ENCODE assay signal across 8 mouse cellular contexts in the genomic region with DNA sequence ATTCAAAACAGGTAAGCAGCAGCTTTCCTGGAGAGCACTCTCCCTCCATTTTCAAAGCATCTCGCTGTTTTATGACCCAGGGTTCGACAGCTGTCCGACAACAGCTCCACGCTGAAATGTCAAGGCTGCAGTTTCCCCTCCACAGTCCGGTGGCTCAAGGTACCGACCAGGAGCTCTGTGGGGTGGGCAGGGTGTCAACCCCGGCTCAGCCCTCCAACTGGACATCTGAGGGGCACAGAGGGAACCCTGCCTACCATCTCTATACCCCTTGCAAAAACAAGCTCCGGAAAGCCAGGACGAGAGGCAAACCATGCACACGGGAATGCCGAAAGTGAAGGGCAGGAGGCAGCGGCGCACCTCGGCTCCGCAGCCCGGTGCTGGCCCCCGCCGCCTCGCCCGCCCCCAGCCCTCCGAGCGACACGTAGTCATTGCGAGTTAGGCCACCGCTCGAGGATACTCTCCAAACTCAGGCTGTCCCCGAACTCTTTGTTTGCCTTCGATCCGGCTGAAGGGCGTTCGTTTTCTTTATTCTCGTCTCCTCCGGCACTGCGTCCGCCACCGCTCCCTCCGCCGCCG. TPM values are rescaled to one million over a fixed set of nuclear protein-coding genes. Genes with fewer than 3 reads are reported as not detected.
DNase-seq lines count a peak whose midpoint lies in the region; ATAC-seq and TF ChIP-seq lines count a peak whose summit lies in the region.

No protein-coding gene starts in this region.

- peak overlapping the region; percentile 79 for H3K9ac ChIP-seq in lung, postnatal 0 days (replicated peaks; ENCODE audit: low read depth)

- H3K4me3 ChIP-seq in lung, postnatal 0 days (ENCODE audit: low read depth, low read length), result peak overlapping the region; percentile 79
- H3K4me3 ChIP-seq in embryonic fibroblast, embryonic 13.5 days (ENCODE audit: insufficient read depth, low read length), result peak overlapping the region; percentile 99
- peak overlapping the region; percentile 89 for H3K4me3 ChIP-seq in limb, embryonic 10.5 days
- H3K4me3 ChIP-seq in olfactory bulb, adult 2 months (ENCODE audit: insufficient read depth, low read depth, low read length), result peak overlapping the region; percentile 80

- H3K4me2 ChIP-seq in lung, postnatal 0 days (replicated peaks; ENCODE audit: low read depth, low read length), result peak overlapping the region; percentile 90

- peak overlapping the region; percentile 43; the same call in 1 of the 2 replicates for H3K27ac ChIP-seq in lung, postnatal 0 days (ENCODE audit: low read length)
- H3K27ac ChIP-seq in embryonic fibroblast, embryonic 13.5 days (ENCODE audit: insufficient read depth, low read length), result peak overlapping the region; percentile 9; the same call in 1 of the 2 replicates
- peak overlapping the region; percentile 88 for H3K27ac ChIP-seq in limb, embryonic 10.5 days
- H3K27ac ChIP-seq in olfactory bulb, adult 2 months (ENCODE audit: insufficient read depth, low read depth, low read length), result no peak overlapping the region

- no peaks in the 10 kb centered on the region; the same call in 1 of the 2 replicates for H3K36me3 ChIP-seq in lung, postnatal 0 days (ENCODE audit: insufficient read depth, low read length)
- peaks cover 40% of the 10 kb centered on the region for H3K36me3 ChIP-seq in limb, embryonic 10.5 days

- peak; percentile 50 for ATAC-seq in lung, postnatal 0 days

- peaks cover 5% of the 10 kb centered on the region; the same call in 1 of the 2 replicates for H3K4me1 ChIP-seq in lung, postnatal 0 days (ENCODE audit: insufficient read depth, low read depth, low read length)
- peaks cover 7% of the 10 kb centered on the region; the same call in 1 of the 2 replicates for H3K4me1 ChIP-seq in embryonic fibroblast, embryonic 13.5 days (ENCODE audit: control insufficient read depth, insufficient read depth, low read length)
- H3K4me1 ChIP-seq in limb, embryonic 10.5 days, result peaks cover 25% of the 10 kb centered on the region
- peaks cover 10% of the 10 kb centered on the region for H3K4me1 ChIP-seq in olfactory bulb, adult 2 months (ENCODE audit: control insufficient read depth, insufficient read depth, low read length)

- no peak for DNase-seq in lung, postnatal 0 days (ENCODE audit: low spot score)
- no peak for DNase-seq in lung, postnatal 10 days
- no peak for DNase-seq in limb, embryonic 10.5 days (ENCODE audit: low spot score)
- no peak for DNase-seq in gastrocnemius, postnatal 10 days
- DNase-seq in lung, adult 18-20 months, result no peak
- no peak for DNase-seq in gastrocnemius, postnatal 14 days

- TF ChIP-seq CTCF in lung, postnatal 0 days (IDR thresholded peaks at IDR 0.05), result no peak
- TF ChIP-seq CTCF in embryonic fibroblast, embryonic 13.5 days (IDR thresholded peaks at IDR 0.05; ENCODE audit: borderline replicate concordance, insufficient read depth, low read length), result no peak
- TF ChIP-seq CTCF in olfactory bulb, adult 2 months (IDR thresholded peaks at IDR 0.05; ENCODE audit: insufficient read depth, low read depth, low read length), result no peak

- TF ChIP-seq POLR2A in embryonic fibroblast, embryonic 13.5 days (IDR thresholded peaks at IDR 0.05; ENCODE audit: low read depth, low read length), result no peak
- TF ChIP-seq POLR2A in olfactory bulb, adult 2 months (IDR thresholded peaks at IDR 0.05; ENCODE audit: insufficient read depth, low read depth, low read length), result no peak

- intact Hi-C loops in gastrocnemius, postnatal 14 days (cut with DNase I; ENCODE audit: low total_unique reads), result no loop called here

- no peak for TF ChIP-seq EP300 in lung, postnatal 0 days (IDR thresholded peaks at IDR 0.05)

- under 1% methylated on average over 33 of the region's 39 CpGs for WGBS in lung, postnatal 0 days
- WGBS in limb, embryonic 10.5 days, result under 1% methylated on average over 39 of the region's 39 CpGs
- WGBS in olfactory bulb, adult 2 months, result under 1% methylated on average over 39 of the region's 39 CpGs

- no peaks in the 10 kb centered on the region for H3K9me3 ChIP-seq in lung, postnatal 0 days (ENCODE audit: low read length)
- H3K9me3 ChIP-seq in limb, embryonic 10.5 days (replicated peaks), result no peaks in the 10 kb centered on the region

- H3K27me3 ChIP-seq in lung, postnatal 0 days (replicated peaks; ENCODE audit: insufficient read depth, low read length), result no peaks in the 10 kb centered on the region
- no peaks in the 10 kb centered on the region for H3K27me3 ChIP-seq in limb, embryonic 10.5 days (ENCODE audit: low read depth, poor library complexity, severe bottlenecking)

RNA-seq across cellular contexts. Expression of a gene that starts 0.5 kb away (rescaled TPM):
- polyA plus RNA-seq in lung, postnatal 0 days (2015; fragmentation: Nextera tagmentation; extraction: Ambion mirVana), result 43.0 and 47.4 TPM in 2 replicates
- polyA plus RNA-seq in embryonic fibroblast, embryonic 13.5 days (2011; ENCODE audit: insufficient read length, low read depth, missing spikeins), result 71.1 and 71.4 TPM in 2 replicates
- 121 and 123 TPM in 2 replicates for polyA plus RNA-seq in limb, embryonic 10.5 days (2016; fragmentation: Nextera tagmentation; extraction: Ambion mirVana)
- polyA plus RNA-seq in olfactory bulb, adult 2 months (2012; ENCODE audit: insufficient read depth, insufficient read length, low replicate concordance, missing spikeins), result not detected in 2 replicates
- 10 to 100 TPM; 74.6 to 77.9 TPM for total RNA-seq in gastrocnemius, postnatal 10 days (2021)
- total RNA-seq in gastrocnemius, postnatal 14 days (2021), result 10 to 100 TPM; 68.5 to 69.5 TPM

RNA-seq across cellular contexts. Expression of a gene that starts 7.2 kb away (rescaled TPM):
- 0.11 TPM in 1 of 2 replicates, not detected in the other for polyA plus RNA-seq in lung, postnatal 0 days (2015; fragmentation: Nextera tagmentation; extraction: Ambion mirVana)
- polyA plus RNA-seq in embryonic fibroblast, embryonic 13.5 days (2011; ENCODE audit: insufficient read length, low read depth, missing spikeins), result not detected in 2 replicates
- polyA plus RNA-seq in limb, embryonic 10.5 days (2016; fragmentation: Nextera tagmentation; extraction: Ambion mirVana), result 0.11 TPM in 1 of 2 replicates, not detected in the other
- polyA plus RNA-seq in olfactory bulb, adult 2 months (2012; ENCODE audit: insufficient read depth, insufficient read length, low replicate concordance, missing spikeins), result not detected in 2 replicates
- total RNA-seq in gastrocnemius, postnatal 10 days (2021), result under 1 TPM; 0.66 to 0.84 TPM
- total RNA-seq in gastrocnemius, postnatal 14 days (2021), result under 1 TPM; 0.38 to 0.41 TPM

RNA-seq across cellular contexts. Expression of a gene that starts 33.5 kb away (rescaled TPM):
- polyA plus RNA-seq in lung, postnatal 0 days (2015; fragmentation: Nextera tagmentation; extraction: Ambion mirVana), result 41.3 and 41.9 TPM in 2 replicates
- 54.1 and 60.1 TPM in 2 replicates for polyA plus RNA-seq in embryonic fibroblast, embryonic 13.5 days (2011; ENCODE audit: insufficient read length, low read depth, missing spikeins)
- 55.1 and 64.8 TPM in 2 replicates for polyA plus RNA-seq in limb, embryonic 10.5 days (2016; fragmentation: Nextera tagmentation; extraction: Ambion mirVana)
- not detected in 2 replicates for polyA plus RNA-seq in olfactory bulb, adult 2 months (2012; ENCODE audit: insufficient read depth, insufficient read length, low replicate concordance, missing spikeins)
- 10 to 100 TPM; 62.7 to 68.3 TPM for total RNA-seq in gastrocnemius, postnatal 10 days (2021)
- 10 to 100 TPM; 61.9 to 62.3 TPM for total RNA-seq in gastrocnemius, postnatal 14 days (2021)

RNA-seq across cellular contexts. Expression of a gene that starts 35.7 kb away (rescaled TPM):
- polyA plus RNA-seq in lung, postnatal 0 days (2015; fragmentation: Nextera tagmentation; extraction: Ambion mirVana), result 2.9 and 4.2 TPM in 2 replicates
- 0.16 TPM in 1 of 2 replicates, not detected in the other for polyA plus RNA-seq in embryonic fibroblast, embryonic 13.5 days (2011; ENCODE audit: insufficient read length, low read depth, missing spikeins)
- polyA plus RNA-seq in limb, embryonic 10.5 days (2016; fragmentation: Nextera tagmentation; extraction: Ambion mirVana), result 1.4 and 1.7 TPM in 2 replicates
- polyA plus RNA-seq in olfactory bulb, adult 2 months (2012; ENCODE audit: insufficient read depth, insufficient read length, low replicate concordance, missing spikeins), result not detected in 2 replicates
- total RNA-seq in gastrocnemius, postnatal 10 days (2021), result under 1 TPM; 0.09 to 0.34 TPM
- total RNA-seq in gastrocnemius, postnatal 14 days (2021), result under 1 TPM; 0.09 to 0.14 TPM
